In the genomic region with DNA sequence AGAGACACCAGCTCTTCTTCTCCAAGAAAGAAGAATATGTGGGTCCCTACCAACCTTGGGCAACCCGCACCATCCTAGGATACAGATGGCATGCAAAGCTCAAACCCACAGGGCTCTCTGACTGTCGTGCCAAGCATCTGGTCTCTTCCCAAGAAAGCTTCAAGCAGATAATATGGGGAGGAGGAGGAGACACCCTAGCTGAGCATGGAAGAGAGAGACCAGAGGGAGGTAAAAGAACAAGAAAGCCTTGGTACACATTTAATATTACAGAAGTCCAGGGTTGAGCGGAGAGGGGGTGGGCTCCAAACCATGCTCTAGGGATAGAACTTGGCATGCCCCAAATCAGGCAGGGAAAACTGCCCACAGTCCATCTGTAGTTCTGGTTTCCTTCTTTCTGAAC, we compare ENCODE assay signal across 30 mouse cellular contexts. TPM values are rescaled to one million over a fixed set of nuclear protein-coding genes. Genes with fewer than 3 reads are reported as not detected.
DNase-seq lines count a peak whose midpoint lies in the region; ATAC-seq and TF ChIP-seq lines count a peak whose summit lies in the region.
"Had no signal": no experiment of that assay in that cellular context is flagged by ENCODE, and none has a peak within 500 bp of the region (broad histone marks: within the 10 kb centered on the region; RNA-seq: fewer than 3 reads in every experiment).

No protein-coding gene starts in this region.

- H3K36me3 ChIP-seq in intestine, postnatal 0 days (ENCODE audit: control insufficient read depth, insufficient read depth), result no peaks in the 10 kb centered on the region
- H3K36me3 ChIP-seq: G1E; heart, embryonic 13.5 days; liver, embryonic 13.5 days; midbrain, embryonic 12.5 days; neural tube, embryonic 15.5 days had no signal

- ATAC-seq in intestine, postnatal 0 days, result no peak
- ATAC-seq: forebrain, embryonic 14.5 days; hindbrain, postnatal 0 days; intestine, embryonic 16.5 days; Patski had no signal

- no peak overlapping the region for H3K4me3 ChIP-seq in left cerebral cortex, adult 2 months
- H3K4me3 ChIP-seq in intestine, postnatal 0 days (ENCODE audit: low read depth, low read length), result no peak overlapping the region
- H3K4me3 ChIP-seq: heart, embryonic 13.5 days; liver, embryonic 13.5 days; midbrain, embryonic 12.5 days; neural tube, embryonic 15.5 days had no signal

- DNase-seq in frontal cortex, postnatal 36 days (ENCODE audit: low spot score in 2 of 2), result peak; percentile 30 to 67
- DNase-seq in frontal cortex, postnatal 10 days (ENCODE audit: low spot score in 2 of 2), result no peak
- peak; percentile 19 to 57 for DNase-seq in left cerebral cortex, adult 18-20 months (ENCODE audit: low spot score in 2 of 2)
- no peak for DNase-seq in left cerebral cortex, postnatal 10 days (ENCODE audit: extremely low spot score in 1 of 2, low spot score in 2 of 2)
- no peak for DNase-seq in left cerebral cortex, adult 2 months (ENCODE audit: extremely low spot score in 1 of 2, low spot score in 2 of 2)
- DNase-seq in ovary, adult 18-20 months (ENCODE audit: low spot score), result no peak
- DNase-seq: adrenal gland, adult 2 months; B cell, adult 2 months; cerebellum, adult 2 months; heart, postnatal 14 days; kidney, postnatal 25 days; liver, embryonic 13.5 days; lung, adult 2 months; lung, postnatal 14 days; thymus, postnatal 14 days had no signal

- peak overlapping the region; percentile 40 for H3K27ac ChIP-seq in left cerebral cortex, adult 2 months
- no peak overlapping the region for H3K27ac ChIP-seq in intestine, postnatal 0 days (ENCODE audit: low read depth, low read length)
- H3K27ac ChIP-seq: heart, embryonic 13.5 days; hindbrain, postnatal 0 days; liver, embryonic 13.5 days; midbrain, embryonic 12.5 days; neural tube, embryonic 15.5 days; stomach, postnatal 0 days had no signal

- 93% methylated on average over 3 of the region's 3 CpGs for WGBS in intestine, postnatal 0 days

- intact Hi-C loops in left cerebral cortex, postnatal 10 days (cut with DNase I), result no loop called here
- intact Hi-C loops in left cerebral cortex, adult 2 months (cut with DNase I), result loop anchor here (2.0 kb wide), 1 partner anchor 42 kb away; the partner anchor contains the start of gene C2cd4b

- no peaks in the 10 kb centered on the region for H3K9me3 ChIP-seq in intestine, postnatal 0 days (ENCODE audit: control insufficient read depth)
- H3K9me3 ChIP-seq: G1E; heart, embryonic 13.5 days; liver, embryonic 13.5 days; midbrain, embryonic 12.5 days; neural tube, embryonic 15.5 days had no signal

- H3K9ac ChIP-seq in intestine, postnatal 0 days (ENCODE audit: low read depth, low read length), result no peak overlapping the region
- H3K9ac ChIP-seq: heart, embryonic 13.5 days; liver, embryonic 13.5 days; midbrain, embryonic 12.5 days; neural tube, embryonic 15.5 days had no signal

- H3K4me1 ChIP-seq in intestine, postnatal 0 days (replicated peaks; ENCODE audit: control insufficient read depth, insufficient read depth, low read length), result no peaks in the 10 kb centered on the region
- H3K4me1 ChIP-seq: heart, embryonic 13.5 days; liver, embryonic 13.5 days; neural tube, embryonic 15.5 days had no signal

- H3K27me3 ChIP-seq in intestine, postnatal 0 days (replicated peaks; ENCODE audit: control insufficient read depth, insufficient read depth, low read length), result no peaks in the 10 kb centered on the region
- H3K27me3 ChIP-seq: CH12.LX; liver, embryonic 13.5 days; midbrain, embryonic 12.5 days; neural tube, embryonic 15.5 days had no signal

- TF ChIP-seq CTCF in left cerebral cortex, adult 2 months (IDR thresholded peaks at IDR 0.05), result no peak
- TF ChIP-seq CTCF in intestine, postnatal 0 days (IDR thresholded peaks at IDR 0.05; ENCODE audit: low read depth), result no peak

- H3K4me2 ChIP-seq in intestine, postnatal 0 days (replicated peaks; ENCODE audit: low read depth), result no peak overlapping the region
- H3K4me2 ChIP-seq: heart, embryonic 13.5 days; liver, embryonic 13.5 days; midbrain, embryonic 12.5 days; neural tube, embryonic 15.5 days had no signal

RNA-seq across cellular contexts. Expression of gene C2cd4b, which starts 42.2 kb away (rescaled TPM):
- 1 to 10 TPM; 2.8 to 3.2 TPM for total RNA-seq in left cerebral cortex, adult 18-20 months (2021)
- total RNA-seq in left cerebral cortex, postnatal 10 days (2021), result 1 to 10 TPM; 2.3 to 3.0 TPM
- total RNA-seq in left cerebral cortex, adult 2 months (2021), result 1 to 10 TPM; 4.0 to 4.6 TPM
- 2.0 and 3.7 TPM in 2 replicates for polyA plus RNA-seq in intestine, postnatal 0 days (2015; fragmentation: Nextera tagmentation; extraction: Ambion mirVana)
- total RNA-seq: CH12.LX; G1E; gastrocnemius, adult 8-10 months; granulocyte monocyte progenitor cell, adult 5-6 weeks; megakaryocyte progenitor cell, adult 5-6 weeks had no signal
- polyA plus RNA-seq: G1E; hindbrain, embryonic 11.5 days; intestine, embryonic 16.5 days; liver, embryonic 13.5 days had no signal

Comparison
In these comparisons a context has a peak if more than half of its experiments do, and no peak if none do; other contexts are left out.
1. DNase-seq: peak in frontal cortex, postnatal 36 days (2 of 2) and left cerebral cortex, adult 18-20 months (2 of 2); none in frontal cortex, postnatal 10 days (0 of 2), left cerebral cortex, postnatal 10 days (0 of 2), left cerebral cortex, adult 2 months (0 of 2) and ovary, adult 18-20 months (single experiment).